Comparison of ENCODE assay signal across 12 mouse cellular contexts in genomic region chr4:119070959-119071647, GRCm38 (mm10). TPM values are rescaled to one million over a fixed set of nuclear protein-coding genes. Genes with fewer than 3 reads are reported as not detected.
DNase-seq lines count a peak whose midpoint lies in the region; ATAC-seq and TF ChIP-seq lines count a peak whose summit lies in the region.
"Had no signal": no experiment of that assay in that cellular context is flagged by ENCODE, and none has a peak within 500 bp of the region (broad histone marks: within the 10 kb centered on the region; RNA-seq: fewer than 3 reads in every experiment).

No protein-coding gene starts in this region.

- H3K27ac ChIP-seq in lung, embryonic 14.5 days (ENCODE audit: low read depth), result no peak overlapping the region
- H3K27ac ChIP-seq in hindbrain, embryonic 14.5 days, result no peak overlapping the region
- H3K27ac ChIP-seq in neural tube, embryonic 13.5 days (replicated peaks), result no peak overlapping the region
- H3K27ac ChIP-seq: kidney, postnatal 0 days had no signal

- H3K4me2 ChIP-seq in lung, embryonic 14.5 days, result peak overlapping the region; percentile 16; the same call in 1 of the 2 replicates
- 0 out of 2 replicates have a peak overlapping the region, but pooled peaks have one; percentile 17 for H3K4me2 ChIP-seq in hindbrain, embryonic 14.5 days (replicated peaks)
- peak overlapping the region; percentile 33 for H3K4me2 ChIP-seq in neural tube, embryonic 13.5 days

- peaks cover 12% of the 10 kb centered on the region for H3K27me3 ChIP-seq in lung, embryonic 14.5 days (ENCODE audit: insufficient read depth, low read length)
- H3K27me3 ChIP-seq in hindbrain, embryonic 14.5 days (ENCODE audit: control insufficient read depth, insufficient read depth, low read length), result peaks cover 26% of the 10 kb centered on the region
- peaks cover 30% of the 10 kb centered on the region for H3K27me3 ChIP-seq in neural tube, embryonic 13.5 days

- H3K4me1 ChIP-seq in lung, embryonic 14.5 days (ENCODE audit: insufficient read depth), result no peaks in the 10 kb centered on the region; the same call in none of the 2 replicates
- peaks cover 12% of the 10 kb centered on the region for H3K4me1 ChIP-seq in hindbrain, embryonic 14.5 days (replicated peaks; ENCODE audit: control insufficient read depth, insufficient read depth, low read length)
- peaks cover 30% of the 10 kb centered on the region for H3K4me1 ChIP-seq in neural tube, embryonic 13.5 days (replicated peaks)

- peak; percentile 61 for DNase-seq in embryo, embryonic 11 days
- no peak for DNase-seq in embryo, embryonic 10.5 days (ENCODE audit: low spot score)
- DNase-seq in lung, embryonic 14.5 days, result no peak
- DNase-seq in lung, postnatal 36 days, result no peak
- DNase-seq in hindbrain, embryonic 14.5 days (ENCODE audit: low spot score), result no peak
- DNase-seq in urinary bladder, adult 2 months (ENCODE audit: low spot score), result no peak
- DNase-seq: adrenal gland, postnatal 25 days; cerebellum, adult 9-10 months had no signal

- 30% methylated on average over 16 of the region's 16 CpGs for WGBS in lung, embryonic 14.5 days
- 14% methylated on average over 16 of the region's 16 CpGs for WGBS in hindbrain, embryonic 14.5 days
- WGBS in neural tube, embryonic 13.5 days, result 14% methylated on average over 16 of the region's 16 CpGs

- H3K9me3 ChIP-seq in lung, embryonic 14.5 days (ENCODE audit: low read depth, low read length), result no peaks in the 10 kb centered on the region
- H3K9me3 ChIP-seq in hindbrain, embryonic 14.5 days (ENCODE audit: control insufficient read depth, low read length), result no peaks in the 10 kb centered on the region
- H3K9me3 ChIP-seq in neural tube, embryonic 13.5 days, result no peaks in the 10 kb centered on the region

- no peak for TF ChIP-seq CTCF in lung, embryonic 14.5 days (IDR thresholded peaks at IDR 0.05; ENCODE audit: low read depth)

- no peak overlapping the region for H3K9ac ChIP-seq in lung, embryonic 14.5 days
- H3K9ac ChIP-seq in hindbrain, embryonic 14.5 days, result no peak overlapping the region
- 0 out of 2 replicates have a peak overlapping the region, but pooled peaks have one; percentile 45 for H3K9ac ChIP-seq in neural tube, embryonic 13.5 days

- no peaks in the 10 kb centered on the region for H3K36me3 ChIP-seq in lung, embryonic 14.5 days (ENCODE audit: insufficient read depth)
- H3K36me3 ChIP-seq in hindbrain, embryonic 14.5 days (replicated peaks; ENCODE audit: control insufficient read depth, insufficient read depth), result no peaks in the 10 kb centered on the region
- H3K36me3 ChIP-seq in neural tube, embryonic 13.5 days, result no peaks in the 10 kb centered on the region

- H3K4me3 ChIP-seq in lung, embryonic 14.5 days (ENCODE audit: low read depth, low read length), result no peak overlapping the region
- H3K4me3 ChIP-seq in hindbrain, embryonic 14.5 days (replicated peaks; ENCODE audit: low read length), result no peak overlapping the region
- H3K4me3 ChIP-seq in neural tube, embryonic 13.5 days, result no peak overlapping the region

- no peak for ATAC-seq in lung, embryonic 14.5 days (ENCODE audit: insufficient read depth)
- ATAC-seq in hindbrain, embryonic 14.5 days (ENCODE audit: low FRiP score), result no peak
- ATAC-seq in neural tube, embryonic 13.5 days (ENCODE audit: low read depth), result no peak
- no peak for ATAC-seq in megakaryocyte, adult 5-6 weeks (ENCODE audit: poor library complexity, severe bottlenecking)
- ATAC-seq: lung, postnatal 0 days had no signal

RNA-seq across cellular contexts. Expression of gene Slc2a1, which starts 37.4 kb away (rescaled TPM):
- 70.7 and 83.1 TPM in 2 replicates for polyA plus RNA-seq in lung, embryonic 14.5 days (2014; fragmentation: Nextera tagmentation; extraction: Ambion mirVana)
- 86.5 and 92.1 TPM in 2 replicates for polyA plus RNA-seq in hindbrain, embryonic 14.5 days (2014; fragmentation: Nextera tagmentation; extraction: Ambion mirVana)
- 90.4 and 107 TPM in 2 replicates for polyA plus RNA-seq in neural tube, embryonic 13.5 days (2015; fragmentation: Nextera tagmentation; extraction: Ambion mirVana)
- polyA plus RNA-seq in urinary bladder, adult 2 months (2012; rRNA removed), result 36.2 and 38.7 TPM in 2 replicates
- 9.0 and 14.4 TPM in 2 replicates for total RNA-seq in megakaryocyte, adult 5-6 weeks (2015)
- 14.3 and 18.0 TPM in 2 replicates for total RNA-seq in megakaryocyte, adult 5-6 weeks (2017)
